Comparison of ENCODE assay signal across 8 mouse cellular contexts in genomic region chr15:28026167-28026481, GRCm38 (mm10). TPM values are rescaled to one million over a fixed set of nuclear protein-coding genes. Genes with fewer than 3 reads are reported as not detected.
A peak's percentile ranks its signal among the peaks of the same experiment; 100 is the strongest.
DNase-seq lines count a peak whose midpoint lies in the region; ATAC-seq and TF ChIP-seq lines count a peak whose summit lies in the region.

No protein-coding gene starts in this region.

- intact Hi-C loops in heart, postnatal 10 days (cut with DNase I) = loop anchor here (1.0 to 10.0 kb wide), 5 partner anchors 41 to 241 kb away; no protein-coding TSS in a partner anchor

- 0 out of 2 replicates have a peak, but pooled peaks have one; percentile 35 for TF ChIP-seq EP300 in heart, postnatal 0 days (IDR thresholded peaks at IDR 0.05; ENCODE audit: low read depth)

- no peak for DNase-seq in heart, postnatal 0 days (ENCODE audit: low spot score)
- DNase-seq in heart, postnatal 10 days = no peak
- DNase-seq in midbrain, embryonic 11.5 days (ENCODE audit: low spot score, missing footprints) = no peak
- no peak for DNase-seq in right cerebral cortex, adult 18-20 months
- DNase-seq in urinary bladder, adult 2 months (ENCODE audit: low spot score) = no peak
- DNase-seq in frontal cortex, postnatal 25 days (ENCODE audit: low spot score in 2 of 2) = no peak

- ATAC-seq in heart, postnatal 0 days (ENCODE audit: insufficient read depth, low read depth) = no peak
- no peak for ATAC-seq in hindbrain, embryonic 12.5 days (ENCODE audit: low FRiP score)
- no peak for ATAC-seq in midbrain, embryonic 11.5 days (ENCODE audit: low FRiP score)

- H3K9me3 ChIP-seq in heart, postnatal 0 days (replicated peaks; ENCODE audit: control insufficient read depth, low read length) = no peaks in the 10 kb centered on the region
- H3K9me3 ChIP-seq in hindbrain, embryonic 12.5 days (replicated peaks) = no peaks in the 10 kb centered on the region
- no peaks in the 10 kb centered on the region for H3K9me3 ChIP-seq in midbrain, embryonic 11.5 days (ENCODE audit: control insufficient read depth, low read length)

- peak overlapping the region; percentile 32; the same call in 1 of the 2 replicates for H3K27ac ChIP-seq in heart, postnatal 0 days (ENCODE audit: low read depth)
- no peak overlapping the region for H3K27ac ChIP-seq in bone marrow macrophage, adult 2 months (ENCODE audit: insufficient read depth, low read depth, low read length)
- peak overlapping the region; percentile 99 for H3K27ac ChIP-seq in hindbrain, embryonic 12.5 days
- no peak overlapping the region; the same call in 1 of the 2 replicates for H3K27ac ChIP-seq in midbrain, embryonic 11.5 days (ENCODE audit: low read depth, low read length)

- no peak for TF ChIP-seq POLR2A in bone marrow macrophage, adult 2 months (IDR thresholded peaks at IDR 0.05; ENCODE audit: borderline replicate concordance, low read depth, low read length)

- H3K36me3 ChIP-seq in heart, postnatal 0 days (replicated peaks; ENCODE audit: control insufficient read depth, insufficient read depth, low read length) = no peaks in the 10 kb centered on the region
- no peaks in the 10 kb centered on the region for H3K36me3 ChIP-seq in hindbrain, embryonic 12.5 days
- no peaks in the 10 kb centered on the region for H3K36me3 ChIP-seq in midbrain, embryonic 11.5 days (ENCODE audit: control insufficient read depth, insufficient read depth, low read length)

- peak; percentile 86 for TF ChIP-seq CTCF in heart, postnatal 0 days (IDR thresholded peaks at IDR 0.05; ENCODE audit: low read depth)
- TF ChIP-seq CTCF in bone marrow macrophage, adult 2 months (IDR thresholded peaks at IDR 0.05; ENCODE audit: low read depth, low read length) = peak; percentile 50; the same call in 1 of the 2 replicates

- H3K4me2 ChIP-seq in heart, postnatal 0 days (ENCODE audit: low read depth, low read length) = peak overlapping the region; percentile 68
- H3K4me2 ChIP-seq in hindbrain, embryonic 12.5 days (replicated peaks) = peak overlapping the region; percentile 70
- peak overlapping the region; percentile 44 for H3K4me2 ChIP-seq in midbrain, embryonic 11.5 days

- under 1% methylated on average over 18 of the region's 18 CpGs for WGBS in heart, postnatal 0 days
- 1% methylated on average over 18 of the region's 18 CpGs for WGBS in hindbrain, embryonic 12.5 days
- under 1% methylated on average over 18 of the region's 18 CpGs for WGBS in midbrain, embryonic 11.5 days

- H3K9ac ChIP-seq in heart, postnatal 0 days (replicated peaks; ENCODE audit: low read depth, low read length) = 0 out of 2 replicates have a peak overlapping the region, but pooled peaks have one; percentile 38
- H3K9ac ChIP-seq in hindbrain, embryonic 12.5 days = peak overlapping the region; percentile 50
- peak overlapping the region; percentile 14 for H3K9ac ChIP-seq in midbrain, embryonic 11.5 days (ENCODE audit: low read length)

- H3K27me3 ChIP-seq in heart, postnatal 0 days (ENCODE audit: control insufficient read depth, insufficient read depth, low read length) = no peaks in the 10 kb centered on the region
- 0 out of 2 replicates have a peak, but pooled peaks cover 5% of the 10 kb centered on the region for H3K27me3 ChIP-seq in hindbrain, embryonic 12.5 days
- peaks cover 2% of the 10 kb centered on the region; the same call in 1 of the 2 replicates for H3K27me3 ChIP-seq in midbrain, embryonic 11.5 days (ENCODE audit: control insufficient read depth, insufficient read depth, low read length)

- H3K4me1 ChIP-seq in heart, postnatal 0 days (ENCODE audit: control insufficient read depth, insufficient read depth) = peaks cover 24% of the 10 kb centered on the region
- H3K4me1 ChIP-seq in bone marrow macrophage, adult 2 months (ENCODE audit: control insufficient read depth, insufficient read depth, low read length) = peaks cover 24% of the 10 kb centered on the region
- peaks cover 32% of the 10 kb centered on the region for H3K4me1 ChIP-seq in hindbrain, embryonic 12.5 days
- peaks cover 19% of the 10 kb centered on the region for H3K4me1 ChIP-seq in midbrain, embryonic 11.5 days (ENCODE audit: control insufficient read depth, insufficient read depth, low read length)

- peak overlapping the region; percentile 94 for H3K4me3 ChIP-seq in heart, postnatal 0 days (ENCODE audit: low read depth, low read length)
- peak overlapping the region; percentile 58 for H3K4me3 ChIP-seq in bone marrow macrophage, adult 2 months (ENCODE audit: insufficient read depth, low read length)
- H3K4me3 ChIP-seq in hindbrain, embryonic 12.5 days = peak overlapping the region; percentile 98
- peak overlapping the region; percentile 68 for H3K4me3 ChIP-seq in midbrain, embryonic 11.5 days (ENCODE audit: low read depth, low read length)

RNA-seq across cellular contexts. Expression of gene Trio, which starts 0.5 kb away (rescaled TPM):
- 74.8 and 77.2 TPM in 2 replicates for total RNA-seq in heart, postnatal 0 days (2014; rRNA removed; ENCODE audit: low replicate concordance)
- 10.1 and 11.0 TPM in 2 replicates for polyA plus RNA-seq in heart, postnatal 0 days (2015; fragmentation: Nextera tagmentation; extraction: Ambion mirVana)
- 10 to 100 TPM; 73.8 to 88.9 TPM for total RNA-seq in heart, postnatal 10 days (2021)
- polyA plus RNA-seq in bone marrow macrophage, adult 2 months (2012; ENCODE audit: insufficient read depth, insufficient read length, missing spikeins) = 49.9 and 55.9 TPM in 2 replicates
- 48.5 and 51.2 TPM in 2 replicates for polyA plus RNA-seq in hindbrain, embryonic 12.5 days (2016; fragmentation: Nextera tagmentation; extraction: Ambion mirVana)
- polyA plus RNA-seq in midbrain, embryonic 11.5 days (2014; fragmentation: Nextera tagmentation; extraction: Ambion mirVana) = 32.5 and 36.2 TPM in 2 replicates
- polyA plus RNA-seq in urinary bladder, adult 2 months (2012; rRNA removed) = 71.0 and 82.0 TPM in 2 replicates

Comparison
In these comparisons a context has a peak if more than half of its experiments do, and no peak if none do; other contexts are left out.
1. H3K27ac ChIP-seq: peak in heart, postnatal 0 days (single experiment) and hindbrain, embryonic 12.5 days (single experiment); none in bone marrow macrophage, adult 2 months (single experiment) and midbrain, embryonic 11.5 days (single experiment).
2. Peak in every context shown above with its lines, with median percentiles within 50 percentile points of each other: H3K4me2 ChIP-seq, H3K4me3 ChIP-seq and H3K9ac ChIP-seq.